ENCODE assay signal across 26 mouse cellular contexts in genomic region chr11:121709278-121709677, GRCm38 (mm10). TPM values are rescaled to one million over a fixed set of nuclear protein-coding genes. Genes with fewer than 3 reads are reported as not detected.
"Had no signal": no experiment of that assay in that cellular context is flagged by ENCODE, and none has a peak within 500 bp of the region (broad histone marks: within the 10 kb centered on the region; RNA-seq: fewer than 3 reads in every experiment).

No protein-coding gene starts in this region.

- H3K27me3 ChIP-seq: embryonic facial prominence, embryonic 15.5 days had no signal

- H3K36me3 ChIP-seq: embryonic facial prominence, embryonic 10.5 days; embryonic facial prominence, embryonic 12.5 days; embryonic facial prominence, embryonic 13.5 days; embryonic facial prominence, embryonic 15.5 days; forebrain, embryonic 10.5 days; forebrain, embryonic 12.5 days; forebrain, embryonic 15.5 days; heart, embryonic 10.5 days had no signal

- H3K9ac ChIP-seq: embryonic facial prominence, embryonic 12.5 days; embryonic facial prominence, embryonic 13.5 days; embryonic facial prominence, embryonic 15.5 days; forebrain, embryonic 12.5 days; forebrain, embryonic 13.5 days; forebrain, embryonic 15.5 days; forebrain, postnatal 0 days had no signal

- DNase-seq: cerebellum, adult 9-10 months; cerebellum, adult 9-11 months; cerebellum, postnatal 10 days; cerebellum, postnatal 14 days; cerebellum, postnatal 25 days; cerebellum, postnatal 36 days; embryo, embryonic 11 days; forebrain, postnatal 0 days; gastrocnemius, adult 2 months; gastrocnemius, postnatal 10 days; gastrocnemius, postnatal 14 days; gastrocnemius, postnatal 25 days; gastrocnemius, postnatal 36 days; heart, adult 11 months; heart, adult 18-20 months; heart, adult 2 months had no signal

- H3K4me1 ChIP-seq: forebrain, embryonic 10.5 days; forebrain, embryonic 12.5 days; forebrain, embryonic 13.5 days; forebrain, embryonic 15.5 days; heart, embryonic 10.5 days had no signal

- H3K9me3 ChIP-seq: embryonic facial prominence, embryonic 10.5 days; embryonic facial prominence, embryonic 12.5 days; embryonic facial prominence, embryonic 13.5 days; embryonic facial prominence, embryonic 15.5 days; forebrain, embryonic 10.5 days; forebrain, embryonic 12.5 days; forebrain, embryonic 13.5 days; forebrain, embryonic 15.5 days; heart, embryonic 10.5 days had no signal

- H3K27ac ChIP-seq: embryonic facial prominence, embryonic 10.5 days; embryonic facial prominence, embryonic 12.5 days; embryonic facial prominence, embryonic 13.5 days; embryonic facial prominence, embryonic 15.5 days; forebrain, embryonic 10.5 days; forebrain, embryonic 12.5 days; forebrain, embryonic 13.5 days; forebrain, embryonic 15.5 days; gastrocnemius, adult 2 months; heart, adult 2 months; heart, embryonic 10.5 days had no signal

- H3K4me3 ChIP-seq: embryonic facial prominence, embryonic 10.5 days; embryonic facial prominence, embryonic 12.5 days; embryonic facial prominence, embryonic 13.5 days; embryonic facial prominence, embryonic 15.5 days; erythroblast, embryonic 14.5 days; forebrain, embryonic 10.5 days; forebrain, embryonic 12.5 days; forebrain, embryonic 13.5 days; forebrain, embryonic 15.5 days; gastrocnemius, adult 2 months; heart, adult 2 months; heart, embryonic 10.5 days had no signal

RNA-seq across cellular contexts. Expression of gene B3gntl1, which starts 36.3 kb away (rescaled TPM):
- polyA plus RNA-seq: erythroblast, embryonic 14.5 days had no signal
